Mouse (Mus musculus): ENCODE data around the gene Tmeff1.

DNA sequence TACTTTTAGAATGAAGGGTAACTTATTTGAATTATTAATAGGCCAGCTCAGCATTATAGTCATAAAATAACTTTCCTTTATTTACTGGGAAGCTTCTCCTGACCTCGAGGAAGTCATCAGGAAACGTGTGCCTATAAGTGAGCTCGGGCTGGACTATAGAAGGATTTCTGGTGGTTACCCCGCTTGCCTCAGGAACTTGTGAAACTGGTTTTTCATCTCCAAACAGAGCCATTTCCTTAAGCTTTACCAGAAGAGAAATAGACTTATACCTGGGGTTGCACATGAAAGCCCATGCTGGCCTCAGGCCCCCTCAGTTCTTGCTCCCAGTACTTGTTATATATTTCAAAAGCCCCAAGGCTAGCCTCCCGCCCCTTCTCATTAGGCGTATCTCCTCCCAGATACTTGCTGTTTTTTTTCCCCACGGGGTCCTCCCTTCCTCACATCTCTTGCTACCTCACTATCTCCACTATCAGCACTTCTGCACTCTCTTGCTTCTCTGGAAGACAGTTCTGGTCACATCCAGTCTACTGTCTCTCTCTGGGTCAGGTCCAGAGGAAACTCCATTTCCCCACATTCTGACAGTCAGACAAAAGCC, 99.7 kb downstream of the Tmeff1 start:
- TF ChIP-seq GATA1 (IDR thresholded peaks at IDR 0.05; ENCODE audit: borderline replicate concordance, low read length) (no peak), FLI1 (IDR thresholded peaks at IDR 0.05; ENCODE audit: low read length) (no peak)
